Mouse (Mus musculus) stomach, postnatal 0 days (tissue): ENCODE measurements at regions not wholly inside any gene's neighbourhood (a gene's known extent, or its start where the extent isn't known, plus 50 kb on each side); places are given as distances from the start of the nearest gene placed in this dataset.

Source experiments
- ATAC-seq: fragments of 200-750 bp; cut with Nextera tagmentation; 2 replicates; pipeline ENCODE4 v1.8.0; 2017; ENCODE audit not compliant: low FRiP score, low TSS enrichment
- DNase-seq: peaks from one replicate; pipeline ENCODE4 v3.0.0-alpha.2; 2016; ENCODE audit warnings: low spot score
- H3K27ac ChIP-seq: fragments of 300-500 bp; sonication (generic); replicated peaks from 2 replicates; pipeline ENCODE4 v1.5.1; 2014; ENCODE audit warnings: mild to moderate bottlenecking, control low read depth
- H3K27me3 ChIP-seq: fragments of 300-500 bp; sonication (generic); 2 replicates; pipeline ENCODE4 v1.6.1; 2014; ENCODE audit warnings: low read length; ENCODE audit not compliant: control insufficient read depth, insufficient read depth
- H3K36me3 ChIP-seq: fragments of 300-500 bp; sonication (generic); 2 replicates; pipeline ENCODE4 v1.6.1; 2014; ENCODE audit warnings: low read length, mixed read lengths; ENCODE audit not compliant: control insufficient read depth, insufficient read depth
- H3K4me1 ChIP-seq: fragments of 300-500 bp; sonication (generic); replicated peaks from 2 replicates; pipeline ENCODE4 v1.6.1; 2014; ENCODE audit warnings: antibody characterized with exemption; ENCODE audit not compliant: control insufficient read depth, insufficient read depth
- H3K4me2 ChIP-seq: fragments of 300-500 bp; sonication (generic); replicated peaks from 2 replicates; pipeline ENCODE4 v1.6.1; 2014; ENCODE audit warnings: low read depth, mild to moderate bottlenecking, control low read depth, moderate library complexity
- H3K4me3 ChIP-seq: fragments of 300-500 bp; sonication (generic); 2 replicates; pipeline ENCODE4 v1.5.1; 2014; ENCODE audit warnings: low read depth, low read length, control low read depth
- H3K9ac ChIP-seq: fragments of 300-500 bp; sonication (generic); 2 replicates; pipeline ENCODE4 v1.6.1; 2014; ENCODE audit warnings: mild to moderate bottlenecking, low read length, control low read depth, mixed read lengths
- H3K9me3 ChIP-seq: fragments of 300-500 bp; sonication (generic); 2 replicates; pipeline ENCODE4 v1.6.1; 2016; ENCODE audit warnings: low read length; ENCODE audit not compliant: control insufficient read depth
- CTCF ChIP-seq: IDR thresholded peaks from 2 replicates; pipeline ENCODE4 v1.5.1; 2016; ENCODE audit warnings: antibody characterized with exemption, low read depth, mild to moderate bottlenecking, moderate library complexity
- EP300 ChIP-seq: optimal IDR thresholded peaks from 2 replicates; pipeline ENCODE3; 2016; ENCODE audit warnings: antibody characterized with exemption
- WGBS: fragments of 180-500 bp; shearing (Covaris S2); extraction: QIAGEN DNeasy Blood & Tissue Kit; methylation state at CpG from one replicate; pipeline ENCODE4 v1.1.7; 2014; 5-methylcytosine and 5-hydroxymethylcytosine counted together

DNA sequence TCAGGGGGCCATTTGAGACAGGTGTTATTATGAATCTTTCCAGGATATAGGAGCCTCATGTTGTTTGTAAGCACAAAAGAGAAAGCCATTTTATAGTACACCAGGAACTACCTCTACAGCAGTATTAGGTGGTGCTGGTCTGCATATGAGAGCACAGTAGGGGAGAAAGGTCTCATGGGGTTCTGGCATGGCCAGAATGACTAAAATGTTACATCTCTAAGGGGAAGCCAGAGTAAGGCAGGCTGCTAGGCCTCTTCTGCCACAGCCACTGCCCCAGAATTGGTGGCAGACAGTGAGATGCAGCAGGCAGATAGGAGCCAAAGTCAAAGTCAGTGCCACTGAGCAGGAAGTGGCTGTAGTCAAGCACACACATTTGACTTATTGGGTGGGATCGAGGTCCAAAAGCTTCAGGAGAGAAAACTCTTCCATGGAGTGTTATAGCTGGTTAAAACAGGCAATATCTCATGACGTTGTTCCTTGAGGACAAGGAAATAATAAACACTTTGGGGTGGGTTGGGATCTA is 147.2 kb downstream of the Hira start:
- Histone ChIP-seq H3K4me2 (no peak overlapping the region), H3K9me3 (no peaks in the 10 kb centered on the region), H3K9ac (no peak overlapping the region), H3K27me3 (no peaks in the 10 kb centered on the region), H3K4me1 (no peaks in the 10 kb centered on the region), H3K36me3 (no peaks in the 10 kb centered on the region), H3K4me3 (no peak overlapping the region), H3K27ac (no peak overlapping the region)
- WGBS: 74% methylated on average over 2 of the region's 2 CpGs
- TF ChIP-seq EP300: no peak
- no peak for TF ChIP-seq CTCF
- DNase-seq (no peak), ATAC-seq (no peak)

DNA sequence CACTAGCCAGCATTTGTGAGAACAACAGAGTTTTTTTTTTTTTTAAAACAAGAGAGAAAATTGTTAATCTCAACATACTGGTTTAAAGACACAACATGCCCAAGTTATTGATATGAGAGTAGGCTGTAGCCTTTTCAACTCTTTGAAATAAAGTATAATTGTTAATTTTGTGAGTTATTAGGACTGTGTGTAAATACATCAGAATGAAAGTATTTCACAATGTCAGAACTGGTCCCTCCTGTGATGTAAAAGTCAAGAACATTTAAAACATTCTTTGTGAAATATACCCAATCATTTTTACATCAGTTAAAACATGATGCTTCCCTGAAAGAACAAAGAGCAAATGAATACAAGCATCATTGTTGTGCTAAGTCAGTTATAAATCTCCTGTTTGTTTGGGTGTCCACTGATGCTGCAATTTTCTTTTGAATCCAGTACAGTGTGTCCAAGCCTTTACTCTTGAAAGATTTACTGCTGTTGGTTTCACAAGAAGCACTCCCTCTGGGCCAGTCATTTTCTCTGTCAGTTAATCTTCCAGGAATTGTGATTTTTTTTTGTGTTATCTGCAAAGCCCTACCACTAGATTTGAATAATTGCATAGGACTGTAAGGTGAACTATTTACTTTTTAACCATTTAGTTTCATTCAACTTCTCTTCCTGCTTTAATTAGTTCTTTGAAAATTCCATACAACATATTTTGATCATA is 148.5 kb downstream of the Hira start:
- H3K9me3 ChIP-seq: no peaks in the 10 kb centered on the region
- TF ChIP-seq EP300: no peak
- no peak for TF ChIP-seq CTCF
- DNase-seq (no peak), ATAC-seq (no peak)
- H3K36me3 ChIP-seq: no peaks in the 10 kb centered on the region
- no peak overlapping the region for H3K27ac ChIP-seq
- H3K27me3 ChIP-seq: no peaks in the 10 kb centered on the region
- H3K4me2 ChIP-seq: no peak overlapping the region
- no peaks in the 10 kb centered on the region for H3K4me1 ChIP-seq
- H3K4me3 ChIP-seq: no peak overlapping the region
- H3K9ac ChIP-seq: no peak overlapping the region

DNA sequence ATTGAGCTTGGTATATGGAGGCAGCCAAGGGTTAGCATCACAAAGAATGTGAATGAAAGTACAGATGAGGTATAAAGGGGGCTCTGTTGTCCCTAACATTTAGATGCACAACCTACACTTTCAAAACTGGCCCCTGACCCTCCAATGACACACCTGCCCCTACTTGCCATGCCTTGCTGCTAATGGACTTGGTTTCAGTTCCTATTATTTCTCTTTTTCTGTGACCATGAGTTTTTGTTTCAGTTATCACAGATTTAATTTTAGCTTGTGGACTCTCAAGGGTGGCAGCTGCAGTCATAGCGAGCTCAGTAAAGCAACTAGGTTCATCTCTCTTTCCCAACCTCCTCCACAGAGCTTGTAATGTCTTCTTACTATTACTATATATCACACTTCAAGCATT is 150.3 kb downstream of the Hira start:
- Histone ChIP-seq H3K4me3 (no peak overlapping the region), H3K36me3 (no peaks in the 10 kb centered on the region), H3K4me2 (no peak overlapping the region), H3K9me3 (no peaks in the 10 kb centered on the region), H3K4me1 (no peaks in the 10 kb centered on the region), H3K9ac (no peak overlapping the region), H3K27me3 (no peaks in the 10 kb centered on the region), H3K27ac (no peak overlapping the region)
- ATAC-seq (no peak), DNase-seq (no peak)
- WGBS: 74% methylated on average over 1 of the region's 1 CpGs
- TF ChIP-seq CTCF (no peak), EP300 (no peak)

DNA sequence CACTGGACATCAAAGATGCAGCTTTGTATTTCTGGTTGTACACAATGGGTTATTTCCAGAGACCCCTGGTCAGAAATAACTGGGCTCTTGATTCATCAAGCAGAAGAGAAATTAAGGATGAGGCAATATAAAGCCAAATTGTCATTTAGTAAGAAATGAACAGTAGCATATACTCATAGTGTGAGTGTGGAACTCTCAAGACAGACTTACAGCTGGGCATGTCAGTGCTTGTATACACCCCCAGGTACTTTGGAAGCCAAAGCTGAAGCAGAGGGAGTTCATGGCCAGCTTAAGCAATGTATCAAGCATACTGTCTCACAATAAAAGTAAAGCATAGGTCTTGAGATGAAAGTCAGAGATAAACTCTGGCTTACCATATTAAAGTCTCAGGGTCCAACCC is 155.7 kb downstream of the Hira start:
- Histone ChIP-seq H3K9ac (no peak overlapping the region), H3K27ac (no peak overlapping the region), H3K27me3 (no peaks in the 10 kb centered on the region), H3K36me3 (no peaks in the 10 kb centered on the region), H3K4me3 (no peak overlapping the region), H3K9me3 (no peaks in the 10 kb centered on the region), H3K4me1 (no peaks in the 10 kb centered on the region), H3K4me2 (no peak overlapping the region)
- no peak for DNase-seq
- ATAC-seq: no peak
- no peak for TF ChIP-seq CTCF
- TF ChIP-seq EP300: no peak

DNA sequence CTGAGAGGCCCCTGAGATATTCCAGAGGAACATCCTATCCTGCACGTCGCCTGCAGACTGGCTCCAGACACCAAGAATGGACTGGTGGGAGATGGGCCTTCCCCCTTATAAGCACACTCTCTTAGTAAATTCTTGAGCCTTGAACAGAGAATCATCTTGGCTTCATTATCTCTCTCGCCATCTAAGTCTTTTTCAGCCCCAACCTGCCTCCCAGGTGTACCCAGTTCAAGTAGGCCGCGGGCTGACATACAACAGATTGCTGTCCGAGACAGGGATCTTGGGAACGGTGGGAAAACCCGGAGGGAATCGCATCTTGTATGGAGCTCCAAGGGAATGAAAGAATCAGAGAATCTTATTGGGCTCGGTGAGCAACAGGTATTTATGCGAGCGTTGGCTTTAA is 158.9 kb downstream of the Hira start:
- no peaks in the 10 kb centered on the region for H3K9me3 ChIP-seq
- no peak overlapping the region for H3K9ac ChIP-seq
- no peak overlapping the region for H3K27ac ChIP-seq
- H3K4me3 ChIP-seq: no peak overlapping the region
- H3K4me1 ChIP-seq: no peaks in the 10 kb centered on the region
- 78% methylated on average over 12 of the region's 12 CpGs for WGBS
- H3K4me2 ChIP-seq: no peak overlapping the region
- ATAC-seq (no peak), DNase-seq (no peak)
- no peaks in the 10 kb centered on the region for H3K36me3 ChIP-seq
- no peaks in the 10 kb centered on the region for H3K27me3 ChIP-seq
- TF ChIP-seq EP300: no peak
- no peak for TF ChIP-seq CTCF

DNA sequence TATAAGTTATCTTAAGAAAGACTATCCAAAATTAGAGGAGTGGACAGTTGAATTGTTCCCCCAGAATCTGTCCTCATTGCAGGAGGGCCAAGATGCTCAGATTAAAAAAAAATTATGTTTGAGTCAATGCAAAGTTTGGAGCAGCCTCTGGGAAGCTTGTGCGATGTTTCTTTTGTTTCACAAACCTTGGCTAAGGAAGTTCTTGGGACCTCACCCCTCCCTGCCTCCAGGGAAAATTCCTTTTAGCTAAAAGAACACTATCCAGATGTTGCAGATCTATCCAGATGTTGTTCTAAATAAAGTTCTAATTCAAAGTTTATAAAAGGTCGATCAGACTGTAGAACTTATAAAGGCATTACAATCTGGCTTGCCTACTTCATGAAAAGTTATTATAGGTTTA is 160.8 kb downstream of the Hira start:
- no peak for ATAC-seq

More for the DNA sequence above, 160.8 kb downstream of the Hira start:
- TF ChIP-seq CTCF: no peak
- no peak for TF ChIP-seq EP300
- WGBS: 63% methylated on average over 2 of the region's 2 CpGs
- no peaks in the 10 kb centered on the region for H3K9me3 ChIP-seq
- no peak overlapping the region for H3K4me2 ChIP-seq
- no peak overlapping the region for H3K4me3 ChIP-seq
- DNase-seq: no peak
- no peak overlapping the region for H3K9ac ChIP-seq
- H3K36me3 ChIP-seq: no peaks in the 10 kb centered on the region
- H3K27me3 ChIP-seq: no peaks in the 10 kb centered on the region
- no peaks in the 10 kb centered on the region for H3K4me1 ChIP-seq
- H3K27ac ChIP-seq: no peak overlapping the region
